Mouse (Mus musculus) Patski (cell line): Measurements from ENCODE around the gene Zfp874a. TPM values are rescaled to one million over a fixed set of nuclear protein-coding genes. Genes with fewer than 3 reads are reported as not detected.

Source experiments
- polyA plus RNA-seq: library from polyadenylated mRNA; unstranded; gene quantifications from one replicate; pipeline ENCODE4 v1.2.3, GENCODE M21; 2021

Zfp874a gene
- polyA plus RNA-seq, 1 experiment from 2014 or later: 11.3 TPM

Other genes with a start within 250 kb of the Zfp874a start
- gene Zfp458, start 173.2 kb downstream of the Zfp874a start, polyA plus RNA-seq: 4.1 TPM
- gene Zfp457, start 145.1 kb downstream of the Zfp874a start, polyA plus RNA-seq: 3.1 TPM
- 3.2 TPM for gene Zfp595, start 119.1 kb downstream of the Zfp874a start, polyA plus RNA-seq
- 1.4 TPM for gene Gm28044, start 91.1 kb downstream of the Zfp874a start, polyA plus RNA-seq
- gene Zfp953, start 91.0 kb downstream of the Zfp874a start, polyA plus RNA-seq: 2.4 TPM
- gene Gm28041, start 75.9 kb downstream of the Zfp874a start, polyA plus RNA-seq: 0.90 TPM
- 4.8 TPM for gene Zfp456, start 75.8 kb downstream of the Zfp874a start, polyA plus RNA-seq
- 6.5 TPM for gene Zfp429, start 51.8 kb downstream of the Zfp874a start, polyA plus RNA-seq
- not detected for gene Zfp459, start 30.2 kb downstream of the Zfp874a start, polyA plus RNA-seq
- gene Zfp874b, start 32.6 kb upstream of the Zfp874a start, polyA plus RNA-seq: 11.3 TPM
- 9.2 TPM for gene Zfp58, start 48.9 kb upstream of the Zfp874a start, polyA plus RNA-seq
- gene Gm26965, start 74.5 kb upstream of the Zfp874a start, polyA plus RNA-seq: not detected
- 14.2 TPM for gene Zfp87, start 74.6 kb upstream of the Zfp874a start, polyA plus RNA-seq
- gene Zfp748, start 102.2 kb upstream of the Zfp874a start, polyA plus RNA-seq: 6.3 TPM
- gene Zfp729b, start 158.1 kb upstream of the Zfp874a start, polyA plus RNA-seq: 7.5 TPM
- 1.2 TPM for gene Gm49345, start 186.1 kb upstream of the Zfp874a start, polyA plus RNA-seq
- gene Zfp729a, start 186.2 kb upstream of the Zfp874a start, polyA plus RNA-seq: 4.4 TPM
- 6.8 TPM for gene Zfp738, start 235.4 kb upstream of the Zfp874a start, polyA plus RNA-seq